Mouse (Mus musculus) G1E (cell line): ENCODE results near the gene Gm42957. TPM values are rescaled to one million over a fixed set of nuclear protein-coding genes. Genes with fewer than 3 reads are reported as not detected.

Experiments used
- ATAC-seq: 2 replicates; pipeline ENCODE4 v1.8.0; 2016; ENCODE audit warnings: mild to moderate bottlenecking; ENCODE audit not compliant: insufficient number of reproducible peaks, poor library complexity, low FRiP score, severe bottlenecking; ENCODE audit errors: extremely low read depth
- DNase-seq: peaks from one replicate; pipeline ENCODE4 v3.0.0; 2012; ENCODE audit warnings: low spot score
- H3K27me3 ChIP-seq: 2 replicates; pipeline ENCODE4 v1.6.1; 2012; ENCODE audit warnings: mild to moderate bottlenecking, low read length, inconsistent platforms; ENCODE audit not compliant: insufficient read depth
- H3K36me3 ChIP-seq: replicated peaks from 2 replicates; pipeline ENCODE3; 2012; ENCODE audit warnings: mild to moderate bottlenecking, inconsistent platforms
- H3K4me1 ChIP-seq: 2 replicates; pipeline ENCODE4 v1.6.1; 2012; ENCODE audit warnings: low read depth, low read length, inconsistent platforms, mixed read lengths; ENCODE audit not compliant: insufficient read depth
- H3K4me3 ChIP-seq: 2 replicates; pipeline ENCODE4 v1.5.1; 2012; ENCODE audit warnings: low read depth, mild to moderate bottlenecking, inconsistent platforms, low read length, moderate library complexity, mixed read lengths
- H3K9me3 ChIP-seq: replicated peaks from 2 replicates; pipeline ENCODE4 v1.6.1; 2012; ENCODE audit warnings: inconsistent platforms
- CTCF ChIP-seq: IDR thresholded peaks from 2 replicates; pipeline ENCODE4 v1.5.1; 2012; ENCODE audit warnings: low read depth, low read length, inconsistent platforms, mixed read lengths
- GATA1 ChIP-seq: IDR thresholded peaks from 2 replicates; pipeline ENCODE4 v1.6.1; 2012; ENCODE audit warnings: borderline replicate concordance, low read length, inconsistent platforms, mixed read lengths
- GATA2 ChIP-seq: IDR thresholded peaks from 2 replicates; pipeline ENCODE4 v1.6.1; 2012; ENCODE audit warnings: low read depth, low read length, inconsistent platforms, borderline replicate concordance
- POLR2AphosphoS5 ChIP-seq: IDR thresholded peaks from 2 replicates; pipeline ENCODE4 v1.6.1; 2012; ENCODE audit warnings: low read depth, low read length, inconsistent platforms; ENCODE audit not compliant: insufficient replicate concordance
- TAL1 ChIP-seq: conservative IDR thresholded peaks from 2 replicates; pipeline ENCODE4 v1.6.1; 2012; ENCODE audit warnings: low read depth, low read length, inconsistent platforms, mixed read lengths
- polyA plus RNA-seq: library from polyadenylated mRNA; stranded (reverse); fragments of >175 nt; gene quantifications from 2 replicates; pipeline ENCODE4 v1.2.3, GENCODE M21; 2012
- total RNA-seq, 2 experiments: library from RNA; stranded (forward) in 1 of 2; stranded (reverse) in 1 of 2; fragments of 200-1000 nt in 1 of 2; fragments of >200 nt in 1 of 2; fragmentation: Nextera tagmentation in 1 of 2; gene quantifications; 2 replicates each; pipeline ENCODE4 v1.2.3; 2014 to 2017

Gene Gm42957
- total RNA-seq (2014; fragmentation: Nextera tagmentation) (0.34 and 1.7 TPM in 2 replicates), total RNA-seq (2017) (0.11 and 0.17 TPM in 2 replicates), polyA plus RNA-seq (0.06 and 0.09 TPM in 2 replicates)

GRCm38 (mm10) chr3:96634928-96635879 is at the start of gene Gm42957, which contains the start of gene Pex11b:
Gene Gm42957, plus strand, starts transcription at chr3:96635474.
Gene Pex11b, plus strand, starts transcription at chr3:96635376.
- peak; percentile 71 for ATAC-seq
- TF ChIP-seq TAL1: no peak
- TF ChIP-seq GATA2: no peak
- no peak for TF ChIP-seq GATA1
- no peak for TF ChIP-seq CTCF
- TF ChIP-seq POLR2AphosphoS5: no peak; the same call in 1 of the 2 replicates
- H3K4me3 ChIP-seq: peak within 1 kb of the TSS; percentile 88
- no peaks in the 10 kb centered on the region for H3K9me3 ChIP-seq
- peaks cover 49% of the 10 kb centered on the region for H3K4me1 ChIP-seq
- peak; percentile 80 for DNase-seq
- no peaks in the 10 kb centered on the region for H3K27me3 ChIP-seq
- peaks cover 68% of the 10 kb centered on the region for H3K36me3 ChIP-seq

GRCm38 (mm10) chr3:96590657-96591056 is 44.6 kb upstream of the Gm42957 start:
- peaks cover 4% of the 10 kb centered on the region for H3K27me3 ChIP-seq
- H3K36me3 ChIP-seq: peaks cover 18% of the 10 kb centered on the region
- no peak overlapping the region for H3K4me3 ChIP-seq
- H3K4me1 ChIP-seq: peaks cover 19% of the 10 kb centered on the region
- H3K9me3 ChIP-seq: peaks cover 4% of the 10 kb centered on the region; the same call in 1 of the 2 replicates
- no peak for TF ChIP-seq GATA1
- no peak for TF ChIP-seq TAL1
- TF ChIP-seq GATA2: no peak
- TF ChIP-seq CTCF: no peak
- no peak for TF ChIP-seq POLR2AphosphoS5
- no peak for DNase-seq
- ATAC-seq: no peak

DNA sequence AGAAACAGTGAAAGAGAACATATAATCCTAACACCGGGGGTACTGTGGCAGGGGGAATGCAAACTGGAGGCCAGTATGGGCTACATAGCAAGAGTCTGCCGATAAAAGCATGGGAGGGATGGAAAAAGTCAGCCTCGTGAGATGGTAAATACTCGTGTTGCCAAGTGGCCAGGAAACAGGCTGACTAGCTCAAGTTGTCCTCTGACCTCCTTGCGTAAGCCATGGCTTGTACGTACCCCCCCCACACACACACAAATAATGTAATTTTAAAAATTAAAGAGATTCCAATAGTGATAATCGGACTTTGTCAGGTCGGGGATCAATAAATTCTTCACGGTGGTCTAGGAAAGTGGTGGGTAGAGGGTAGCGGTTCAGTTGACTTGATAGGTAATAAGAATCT is 41.9 kb upstream of the Gm42957 start:
- peak; percentile 26 for DNase-seq
- peaks cover 31% of the 10 kb centered on the region for H3K27me3 ChIP-seq
- no peak for TF ChIP-seq POLR2AphosphoS5
- TF ChIP-seq GATA2: no peak
- no peak for TF ChIP-seq TAL1
- TF ChIP-seq GATA1: no peak
- H3K36me3 ChIP-seq: peaks cover 9% of the 10 kb centered on the region
- ATAC-seq: no peak
- peaks cover 45% of the 10 kb centered on the region for H3K4me1 ChIP-seq
- peaks cover 8% of the 10 kb centered on the region for H3K9me3 ChIP-seq
- H3K4me3 ChIP-seq: peak overlapping the region; percentile 82

- Histone ChIP-seq H3K36me3 (peaks cover 9% of the 10 kb centered on the region), H3K27me3 (peaks cover 37% of the 10 kb centered on the region), H3K4me3 (peak within 1 kb of the TSS; percentile 82), H3K9me3 (peaks cover 8% of the 10 kb centered on the region), H3K4me1 (peaks cover 47% of the 10 kb centered on the region)
- ATAC-seq (peak; percentile 99), DNase-seq (peak; percentile 96)
- TF ChIP-seq CTCF: no peak
- no peak for TF ChIP-seq GATA1
- no peak for TF ChIP-seq POLR2AphosphoS5
- TF ChIP-seq TAL1: no peak
- no peak for TF ChIP-seq GATA2
These were observed 41.3 kb upstream of the Gm42957 start, which contains the start of gene Polr3gl for GRCm38 (mm10) chr3:96593790-96594560. Gene Polr3gl, minus strand, starts transcription at chr3:96594181.

GRCm38 (mm10) chr3:96594851-96595250 is 40.4 kb upstream of the Gm42957 start:
- peaks cover 52% of the 10 kb centered on the region for H3K4me1 ChIP-seq
- peaks cover 42% of the 10 kb centered on the region for H3K27me3 ChIP-seq
- peaks cover 4% of the 10 kb centered on the region for H3K36me3 ChIP-seq
- DNase-seq (no peak), ATAC-seq (no peak)
- no peak for TF ChIP-seq POLR2AphosphoS5
- TF ChIP-seq GATA1: no peak
- no peak for TF ChIP-seq TAL1
- no peak for TF ChIP-seq CTCF
- no peak for TF ChIP-seq GATA2
- no peak overlapping the region for H3K4me3 ChIP-seq
- peaks cover 8% of the 10 kb centered on the region for H3K9me3 ChIP-seq

DNA sequence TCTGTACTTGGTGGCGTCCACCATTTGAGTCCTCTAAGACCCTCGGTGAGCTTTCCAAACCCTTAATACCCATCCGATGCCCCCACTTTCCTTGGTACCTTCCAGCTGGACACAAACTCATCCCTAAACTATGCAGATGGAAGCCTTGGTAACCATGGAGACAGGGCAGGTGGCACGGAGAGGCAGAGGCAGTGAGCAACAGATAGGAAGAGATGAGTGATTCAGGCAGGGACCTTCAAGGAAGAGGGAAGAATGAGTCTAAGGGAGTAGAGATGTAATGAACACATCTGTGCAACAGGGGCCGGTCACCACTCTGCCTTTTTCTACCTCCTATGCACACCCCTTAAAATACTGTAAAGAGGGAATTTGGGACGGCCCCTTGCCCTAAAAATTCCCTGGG is 39.6 kb upstream of the Gm42957 start:
- H3K4me1 ChIP-seq: peaks cover 60% of the 10 kb centered on the region
- no peak for DNase-seq
- peaks cover 42% of the 10 kb centered on the region for H3K27me3 ChIP-seq

More for the DNA sequence above, 39.6 kb upstream of the Gm42957 start:
- no peak for ATAC-seq
- peaks cover 8% of the 10 kb centered on the region for H3K9me3 ChIP-seq
- no peak overlapping the region for H3K4me3 ChIP-seq
- TF ChIP-seq CTCF (no peak), TAL1 (no peak), POLR2AphosphoS5 (no peak), GATA2 (no peak), GATA1 (no peak)
- no peaks in the 10 kb centered on the region for H3K36me3 ChIP-seq
